Mouse (Mus musculus): ENCODE results near the gene Tbcd. TPM values are rescaled to one million over a fixed set of nuclear protein-coding genes. Genes with fewer than 3 reads are reported as not detected.

The Tbcd gene
- polyA plus RNA-seq, 3 experiments from 2014 or later, result 15.2 to 27.0 (median 25.9) TPM

DNA sequence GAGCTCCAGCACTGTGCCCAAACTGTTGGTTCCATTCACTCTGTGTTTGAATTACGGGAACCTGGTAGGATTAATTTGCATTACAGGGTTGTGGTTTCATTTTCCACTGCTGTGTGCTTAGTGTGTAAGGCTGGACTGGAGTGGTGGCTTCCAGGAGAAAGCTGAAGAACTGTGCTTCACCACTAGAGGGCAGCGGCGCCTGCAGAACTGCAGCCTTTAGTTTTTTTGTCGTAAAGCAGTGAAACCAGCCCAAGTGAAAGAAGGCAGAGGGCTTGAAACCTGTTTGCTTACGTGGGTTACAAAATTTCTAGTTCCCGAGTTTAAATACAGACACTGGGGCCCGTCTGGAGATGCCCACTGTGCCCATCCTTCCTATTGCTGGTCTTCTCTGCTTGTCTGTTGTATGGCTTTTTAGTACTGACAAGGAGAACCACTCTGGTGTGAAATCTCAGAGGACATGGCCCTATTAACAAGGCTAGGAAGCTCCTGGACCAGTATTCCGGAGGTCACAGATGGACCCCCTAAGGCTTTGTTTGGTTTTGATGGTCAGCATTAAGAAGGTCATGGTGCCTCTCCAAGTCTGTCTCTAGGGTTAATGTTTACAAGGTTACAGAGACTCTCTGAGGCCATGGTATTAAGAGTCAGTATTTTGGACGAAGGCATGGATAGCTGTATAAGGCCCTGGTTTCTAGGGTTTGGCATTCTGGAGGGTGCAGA is 24.1 kb downstream of the Tbcd start:
- ATAC-seq, result peak; percentile 65

DNA sequence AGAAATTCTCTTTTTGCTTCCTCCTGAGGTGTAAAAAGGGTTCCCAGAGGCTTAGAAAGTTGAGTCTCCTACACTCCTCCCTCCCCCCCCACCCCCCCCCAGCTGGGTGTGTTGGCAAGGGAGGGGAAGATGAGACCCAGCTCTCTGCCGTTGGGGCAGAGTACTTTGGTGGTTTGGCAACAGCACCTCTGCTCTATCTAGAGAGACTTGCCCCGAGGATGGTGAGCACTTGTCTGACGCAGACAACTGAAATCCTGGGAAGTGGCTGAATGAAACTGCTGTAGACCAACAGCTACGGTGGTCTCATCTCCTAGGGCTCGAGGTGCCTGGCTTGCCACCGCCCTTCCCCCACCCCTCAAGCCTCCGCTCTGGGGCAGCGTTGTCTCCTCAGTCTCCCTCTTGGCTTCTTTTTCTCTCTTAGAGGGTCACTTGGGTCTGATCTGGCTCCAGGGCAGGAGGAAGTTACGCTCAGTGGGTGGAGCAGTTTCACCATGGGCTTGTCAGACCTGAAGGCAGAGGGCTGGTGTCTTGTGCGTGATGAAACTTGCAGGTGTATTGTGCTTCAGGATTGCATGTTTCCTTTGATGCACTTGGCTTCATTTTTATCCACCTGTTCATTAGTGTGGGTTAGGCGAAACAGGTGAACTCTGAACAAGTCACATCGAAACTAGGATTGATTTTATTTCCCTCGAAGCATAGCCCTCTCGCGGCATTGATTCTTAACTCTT is 27.9 kb downstream of the Tbcd start:
- no peak for ATAC-seq

DNA sequence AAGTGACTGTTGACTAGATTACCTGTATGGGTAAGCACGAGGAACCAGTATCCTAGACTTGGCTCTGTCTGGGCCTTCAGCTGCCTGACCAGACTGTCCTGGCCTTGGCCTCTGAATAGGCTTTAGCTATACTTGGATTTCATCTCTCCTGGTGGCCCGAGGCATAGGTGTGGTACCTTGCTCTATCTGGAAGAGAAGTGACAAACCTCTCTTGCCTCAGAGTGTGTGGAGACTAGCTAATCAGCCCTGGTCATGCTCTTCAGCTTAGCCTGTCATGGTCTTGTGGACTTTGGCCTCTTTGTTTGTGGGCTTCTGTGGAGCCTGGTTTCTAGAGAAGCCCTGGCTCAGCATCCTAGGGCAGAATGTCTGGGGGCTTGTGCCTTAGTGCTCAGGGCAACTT is 29.4 kb downstream of the Tbcd start:
- no peak for ATAC-seq

DNA sequence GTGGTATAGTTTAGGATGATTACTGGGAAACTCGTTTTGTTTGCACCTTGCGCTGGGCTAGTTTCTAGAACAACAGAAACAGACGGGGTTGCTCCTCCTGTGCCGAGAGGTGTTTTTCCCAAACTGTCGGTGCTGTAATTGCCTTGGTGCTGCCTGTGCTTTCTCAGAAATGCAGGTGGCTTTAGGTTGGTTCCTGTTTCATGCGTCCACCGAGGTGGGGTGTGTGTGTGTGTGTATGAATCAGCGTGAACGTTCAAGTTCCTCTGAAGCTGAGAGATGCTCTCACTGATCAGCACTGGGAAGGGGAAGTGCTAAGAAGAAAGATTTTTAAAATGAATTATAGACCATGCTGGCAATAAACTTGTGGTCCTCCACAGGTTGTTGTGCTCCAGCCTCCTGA is 34.1 kb downstream of the Tbcd start:
- no peak for ATAC-seq

DNA sequence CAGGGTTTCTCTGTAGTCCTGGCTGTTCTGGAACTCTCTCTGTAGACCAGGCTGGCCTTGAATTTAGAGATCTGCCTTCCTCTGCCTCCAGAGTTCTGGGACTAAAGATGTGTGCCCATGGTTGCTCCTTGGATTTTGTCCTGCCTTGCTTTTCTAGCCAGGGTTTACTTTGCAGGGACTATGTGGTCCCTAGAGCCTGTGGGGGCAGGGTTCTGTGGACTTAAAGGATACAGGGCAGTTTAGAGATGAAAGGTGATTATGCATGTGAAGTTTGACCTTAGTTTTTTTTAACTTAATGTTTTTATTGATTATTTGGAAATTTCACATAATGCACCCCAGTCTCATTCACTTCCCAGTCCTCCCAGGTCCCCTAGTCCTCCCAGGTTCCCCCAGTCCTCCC is 38.9 kb downstream of the Tbcd start:
- no peak for ATAC-seq

DNA sequence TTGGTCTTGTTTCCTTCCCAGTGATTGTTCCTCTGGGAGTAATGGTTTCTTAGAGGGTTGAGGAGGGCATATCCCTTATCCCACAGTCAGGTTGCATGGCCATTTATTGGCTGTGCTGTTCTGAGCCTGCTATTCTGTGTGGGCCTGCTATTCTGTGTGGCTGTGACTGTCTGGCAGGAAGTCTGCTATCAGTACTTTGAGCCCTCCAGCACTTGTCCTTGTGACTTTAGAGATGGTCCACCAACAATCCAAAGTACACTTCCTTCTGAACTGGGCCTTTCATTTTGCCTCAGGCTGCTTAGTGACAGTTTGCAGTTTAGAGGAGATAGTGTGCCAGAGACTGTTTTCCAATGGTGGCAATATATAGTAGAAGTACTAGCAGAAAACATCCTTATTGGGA is 48.8 kb downstream of the Tbcd start:
- ATAC-seq, result no peak

DNA sequence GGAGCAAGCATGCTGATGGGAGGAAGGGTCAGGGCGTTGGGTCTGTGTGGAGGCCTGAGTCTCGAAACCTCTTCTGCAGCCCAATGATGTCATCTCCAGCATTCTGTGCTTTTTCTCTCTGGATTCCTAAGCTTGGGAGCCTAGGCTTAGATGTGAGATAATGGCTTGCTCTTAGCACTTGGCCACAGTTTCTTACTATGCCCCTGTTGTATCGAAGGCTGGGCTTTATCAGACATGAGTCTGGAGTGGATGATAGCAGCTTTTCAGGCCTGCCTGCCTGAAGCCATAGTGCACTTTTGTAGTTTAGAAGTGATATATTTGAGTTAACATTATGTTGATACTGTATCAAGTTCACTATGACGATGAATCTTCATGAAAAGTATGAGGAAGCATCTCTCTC is 49.8 kb downstream of the Tbcd start:
- ATAC-seq, result no peak

DNA sequence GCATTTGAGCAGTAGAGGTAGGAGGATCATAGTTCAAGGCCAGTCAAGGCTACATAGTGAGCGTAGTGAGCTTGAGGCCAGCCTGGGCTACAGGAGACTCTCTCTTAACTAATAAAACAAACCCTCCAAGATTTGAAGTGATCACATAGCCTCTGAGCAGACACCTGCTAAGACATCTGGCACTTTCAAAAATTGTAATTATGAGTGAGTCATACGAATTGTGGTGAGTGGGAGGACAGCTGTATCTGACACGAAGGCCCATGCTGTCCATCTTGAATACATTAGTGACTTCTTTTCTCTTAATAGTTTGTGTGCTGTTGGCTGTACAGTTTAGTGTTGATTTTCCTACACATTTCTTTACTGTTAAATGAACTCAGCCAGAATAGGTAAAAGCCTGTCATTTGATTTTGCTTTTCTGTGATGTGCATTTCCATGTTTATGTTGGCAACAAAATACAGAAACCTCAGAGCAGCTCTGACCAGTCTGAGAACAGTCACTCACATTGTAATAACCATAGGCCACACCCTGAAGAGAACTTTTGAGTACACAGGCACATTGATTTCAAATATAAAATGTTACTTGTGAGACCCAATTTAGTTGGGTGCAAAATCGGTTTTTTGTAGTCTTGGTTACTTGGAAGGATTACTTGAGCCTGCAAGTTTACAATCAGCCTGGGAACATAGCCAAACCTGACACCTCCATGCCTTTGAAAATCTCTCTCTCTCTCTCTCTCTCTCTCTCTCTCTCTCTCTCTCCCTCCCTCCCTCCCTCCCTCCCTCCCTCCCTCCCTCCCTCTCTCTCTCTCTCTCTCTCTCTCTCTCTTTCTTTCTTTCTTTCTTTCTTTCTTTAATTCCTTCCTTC is 50.5 kb downstream of the Tbcd start:
- ATAC-seq, result no peak

DNA sequence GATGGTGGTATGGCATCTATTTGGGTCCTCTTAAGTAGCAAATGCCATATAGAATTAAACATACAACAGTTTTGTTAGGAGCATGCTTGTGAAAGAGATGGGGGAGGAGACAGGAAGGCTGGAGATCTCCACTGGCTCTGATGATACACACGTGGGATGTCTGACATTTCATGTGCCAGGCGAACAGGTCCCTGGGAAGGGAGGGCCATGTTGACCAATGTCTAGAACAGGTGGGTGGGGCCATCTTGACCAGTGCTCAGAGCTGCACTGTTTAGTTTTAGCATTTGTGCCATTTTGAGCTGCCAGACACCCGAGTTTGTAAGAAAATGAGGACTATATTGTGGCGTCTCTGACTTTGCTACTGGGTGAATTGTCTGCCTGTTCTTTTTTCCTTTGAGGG is 56.7 kb downstream of the Tbcd start:
- no peak for ATAC-seq

DNA sequence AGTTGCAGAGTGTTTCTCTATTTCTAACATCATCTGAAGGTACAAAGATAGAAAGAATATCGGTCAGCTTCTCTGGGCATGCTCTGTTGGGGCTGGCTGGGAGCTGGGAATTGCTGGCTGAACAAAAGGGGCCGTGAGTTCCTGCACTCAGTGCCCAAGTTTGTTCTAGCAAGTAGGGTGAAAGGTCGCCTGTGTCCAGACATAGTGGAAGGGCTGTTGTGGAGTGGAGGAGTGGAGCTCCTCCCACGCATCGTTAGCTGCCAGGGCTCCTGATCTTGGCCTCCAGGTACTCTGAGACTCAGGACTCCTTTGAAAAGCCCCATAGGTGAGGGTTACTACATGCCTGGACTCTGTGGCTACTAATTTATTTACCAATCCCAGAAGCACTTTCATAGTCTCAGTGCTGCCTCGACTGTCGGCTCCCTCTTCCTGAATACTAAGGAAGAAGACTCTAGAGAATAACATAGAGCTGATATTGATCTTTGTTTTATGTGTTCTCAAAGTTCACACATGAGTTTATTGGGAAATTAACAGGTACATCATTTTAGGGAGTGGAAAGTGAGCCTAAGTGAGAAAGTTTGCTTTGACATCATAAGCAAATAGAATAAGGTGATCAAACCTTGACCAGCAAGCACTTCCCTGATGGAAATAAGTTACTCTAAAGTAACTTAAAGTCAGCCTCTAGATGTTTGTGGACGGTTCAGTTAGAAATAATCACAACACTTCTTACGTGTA is 58.9 kb downstream of the Tbcd start:
- ATAC-seq, result no peak

DNA sequence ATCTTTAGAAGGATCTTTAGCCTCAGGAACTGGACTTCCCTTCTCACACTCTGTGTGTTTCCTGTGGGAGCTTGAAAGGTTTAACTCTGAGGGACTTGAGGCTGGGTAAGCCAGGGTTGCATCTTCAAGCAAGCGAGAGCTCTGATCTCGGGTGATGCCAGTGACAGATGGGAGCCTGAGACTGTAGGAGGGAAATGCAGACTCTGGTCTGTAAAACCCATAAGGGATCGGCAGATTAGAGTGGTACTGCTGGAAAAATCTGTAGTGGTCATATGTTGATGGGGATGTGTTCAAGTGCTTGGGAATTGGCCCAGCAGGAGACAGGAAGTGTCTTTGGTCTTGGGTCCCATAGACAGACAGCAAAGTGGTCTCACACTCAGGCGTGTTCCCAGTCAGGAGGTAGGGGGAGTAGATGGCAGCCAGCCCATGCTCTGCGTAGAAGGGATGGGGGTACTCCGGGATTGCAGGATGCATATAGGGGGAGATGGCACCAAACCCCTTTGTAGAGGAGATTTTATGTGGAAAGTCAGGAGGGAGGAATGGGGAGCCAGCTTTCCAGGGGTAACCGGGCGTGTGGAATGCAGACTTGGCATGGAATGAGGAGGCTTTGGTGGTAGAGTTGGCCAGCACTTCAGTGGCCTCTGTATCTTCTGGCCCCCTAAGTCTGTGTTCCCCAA is 61.3 kb downstream of the Tbcd start:
- ATAC-seq, result no peak

DNA sequence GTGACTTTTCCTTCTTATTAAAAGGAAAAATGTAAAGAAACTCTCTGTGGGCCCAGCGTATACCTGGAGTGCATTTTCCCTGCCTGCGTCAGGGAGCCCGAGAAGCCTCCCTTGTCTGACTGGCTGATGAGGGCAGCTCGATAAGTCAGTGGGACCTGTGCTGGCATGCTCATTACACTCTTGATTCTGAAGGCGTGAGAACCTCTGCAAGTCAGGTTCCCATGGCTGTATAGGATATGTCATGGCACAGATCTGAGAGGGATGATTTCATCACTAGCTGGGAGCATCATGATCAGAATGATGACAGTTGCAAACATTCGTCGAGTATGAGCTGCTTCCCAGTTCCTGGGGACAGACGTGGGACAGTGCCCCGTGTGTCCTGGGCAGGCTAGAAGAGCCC is 64.2 kb downstream of the Tbcd start:
- ATAC-seq, result no peak

DNA sequence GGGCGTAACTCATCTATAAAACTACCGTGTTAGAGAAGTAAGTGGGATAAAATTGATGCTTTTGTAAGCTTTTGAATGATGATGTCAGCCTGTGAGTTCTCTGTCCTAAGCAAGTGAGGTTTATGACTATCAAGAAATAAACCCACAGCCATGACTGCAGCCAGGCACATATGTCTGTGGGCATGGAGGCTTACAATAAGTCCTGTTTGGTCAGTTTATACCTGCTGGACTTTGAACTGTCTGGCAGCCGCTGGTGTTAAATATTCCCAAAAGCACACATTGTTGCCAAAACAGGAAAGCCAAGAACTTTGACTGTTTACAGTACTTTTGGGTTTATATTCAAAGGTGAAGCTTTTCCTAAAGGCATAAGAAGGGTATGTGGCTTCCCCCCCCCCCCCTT is 65.2 kb downstream of the Tbcd start:
- ATAC-seq, result no peak

DNA sequence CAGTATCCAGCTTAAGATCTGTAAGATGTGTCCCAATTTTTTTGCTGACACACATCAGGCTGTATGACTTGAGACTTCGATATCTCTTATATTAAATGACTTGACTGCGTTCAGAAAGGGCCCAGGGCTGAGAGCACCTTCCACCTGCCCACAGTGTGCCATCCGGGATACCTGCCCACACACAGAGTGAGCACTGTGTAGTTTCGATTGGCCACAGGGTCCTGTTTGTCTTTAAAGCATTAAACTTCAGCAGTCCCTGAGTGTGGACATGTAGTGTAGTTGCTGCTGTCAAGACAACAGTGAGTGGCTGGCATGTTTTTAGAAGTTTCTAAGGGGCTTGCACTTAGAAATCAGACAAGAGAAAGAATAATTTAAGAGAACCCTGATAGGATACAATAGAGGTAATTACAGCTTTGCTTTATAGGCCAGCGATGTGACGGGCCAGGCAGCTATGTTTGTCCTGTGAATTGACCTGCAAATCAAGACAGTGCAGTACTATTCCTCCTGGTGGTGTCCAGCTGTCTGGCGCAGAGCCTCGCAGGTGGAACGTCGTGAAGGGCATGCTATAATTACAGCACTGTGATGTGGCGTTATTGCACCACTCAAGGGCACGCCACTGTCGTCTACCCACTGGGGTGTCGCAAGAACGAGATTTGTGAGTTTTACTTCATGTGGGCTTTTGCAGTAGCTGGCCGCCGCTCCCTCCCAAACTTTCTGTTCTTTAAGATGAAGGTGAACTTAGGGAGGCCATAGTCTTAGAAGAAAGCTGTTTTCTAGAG is 66.1 kb downstream of the Tbcd start:
- no peak for ATAC-seq

DNA sequence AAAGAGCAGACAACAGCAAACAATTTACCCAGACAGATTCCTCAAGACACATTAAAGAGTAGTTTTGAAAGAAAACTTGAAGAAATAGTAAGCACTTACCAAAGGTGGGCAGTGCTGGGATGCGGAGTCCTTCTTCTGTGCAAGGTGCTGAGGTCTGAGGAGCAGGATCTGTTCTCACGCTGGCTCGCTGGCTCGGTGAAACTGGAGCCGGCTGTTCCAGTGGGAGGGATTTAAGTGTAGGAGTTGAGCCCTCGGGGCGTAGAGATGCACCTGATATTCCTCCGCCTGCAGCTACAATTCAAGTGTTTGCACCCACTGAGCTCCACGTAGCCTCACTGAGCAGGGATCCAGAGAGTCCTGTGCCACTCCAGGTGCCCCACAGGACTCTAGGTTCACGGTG is 67.4 kb downstream of the Tbcd start, which contains the start of gene Zfp750:
TSS of gene Zfp750 (minus strand) at position 203 of the 400 bp plus-strand sequence.
- no peak for ATAC-seq

DNA sequence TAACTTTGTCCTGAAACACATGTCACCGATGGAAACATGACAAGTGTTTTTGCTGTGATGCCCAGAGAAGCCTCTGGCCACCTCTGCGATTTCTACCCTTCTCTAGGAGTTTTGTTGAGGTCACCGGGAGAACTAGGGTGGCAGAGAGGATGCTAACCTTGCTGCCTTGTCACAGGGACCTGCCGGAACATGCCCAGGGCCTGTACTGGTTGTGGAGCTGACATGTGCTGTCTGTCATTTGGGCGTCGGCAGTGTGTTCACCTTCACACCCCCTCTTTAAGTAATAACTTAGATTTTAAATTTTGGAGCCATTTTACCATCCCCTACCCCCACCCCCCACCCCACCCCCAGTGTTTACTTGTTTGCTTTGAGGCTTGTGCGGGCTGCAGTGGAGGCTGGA is 68.0 kb downstream of the Tbcd start:
- no peak for ATAC-seq

DNA sequence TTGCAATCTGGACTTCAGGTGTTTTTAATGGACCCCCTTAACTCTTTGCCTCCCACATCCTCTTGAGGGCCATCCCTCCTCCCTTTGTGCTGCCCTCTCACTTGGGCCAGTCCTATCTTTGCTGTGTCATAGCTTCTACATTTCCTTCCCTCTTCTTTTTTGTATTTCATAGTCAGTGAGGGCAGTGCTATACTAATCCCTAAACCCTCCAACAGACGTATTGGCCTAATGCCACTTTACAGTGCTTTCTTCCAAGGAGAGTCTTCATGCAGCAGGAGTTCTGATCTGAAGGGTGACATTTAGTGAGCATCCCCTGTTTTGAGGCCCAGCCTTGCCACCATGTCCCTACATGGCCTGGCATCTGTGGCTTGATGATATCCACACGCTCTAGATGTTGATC is 69.0 kb downstream of the Tbcd start:
- no peak for ATAC-seq

DNA sequence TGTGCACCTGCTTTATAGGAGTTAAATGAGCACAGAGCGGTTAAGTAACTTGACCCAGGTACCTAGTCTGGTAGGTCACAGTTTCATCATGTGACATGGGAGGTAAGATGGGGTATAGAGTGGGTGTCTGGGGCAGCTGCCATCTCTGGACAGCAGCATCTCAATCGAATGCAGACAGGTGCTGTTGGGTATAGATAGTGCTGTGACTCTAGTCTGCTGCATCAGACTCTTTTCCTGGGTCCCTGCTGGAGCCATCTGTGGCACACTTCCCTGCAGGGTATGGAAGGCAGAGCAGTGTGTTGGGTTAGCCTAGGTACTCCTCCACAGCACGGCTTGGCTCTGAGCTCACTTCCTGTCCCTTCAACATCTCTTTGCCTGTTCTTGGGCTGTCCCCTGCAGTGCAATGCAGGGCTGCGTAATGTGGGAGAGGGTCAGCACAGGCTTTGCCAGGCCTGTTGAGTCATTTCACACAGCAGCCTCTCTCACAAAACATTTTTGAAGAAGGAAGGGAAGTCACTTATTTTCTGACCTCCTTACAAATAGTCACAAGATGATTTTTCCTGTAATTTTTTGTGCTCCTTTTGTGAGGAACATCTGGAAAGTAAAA is 70.5 kb downstream of the Tbcd start:
- no peak for ATAC-seq

DNA sequence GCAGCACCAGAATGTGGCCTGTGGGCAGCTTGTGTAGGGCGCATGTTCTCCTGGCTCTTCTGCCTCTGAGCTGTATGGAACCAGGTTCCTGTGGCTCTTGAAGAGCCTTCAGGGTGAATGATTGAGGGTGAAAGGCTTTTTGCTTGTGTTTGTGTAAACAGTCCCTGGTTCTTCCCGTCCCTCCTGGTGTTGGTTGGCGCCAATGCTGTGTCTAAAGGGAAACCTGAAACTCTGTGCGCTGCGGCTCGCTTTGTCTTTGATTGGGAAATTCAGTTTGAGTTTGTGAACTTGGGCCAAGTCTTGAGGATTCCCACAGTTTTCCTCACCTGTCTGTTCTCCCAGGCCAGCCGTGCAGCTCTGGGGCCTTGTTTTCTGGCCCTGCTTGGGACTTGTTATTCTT is 72.4 kb downstream of the Tbcd start:
- ATAC-seq, result no peak

DNA sequence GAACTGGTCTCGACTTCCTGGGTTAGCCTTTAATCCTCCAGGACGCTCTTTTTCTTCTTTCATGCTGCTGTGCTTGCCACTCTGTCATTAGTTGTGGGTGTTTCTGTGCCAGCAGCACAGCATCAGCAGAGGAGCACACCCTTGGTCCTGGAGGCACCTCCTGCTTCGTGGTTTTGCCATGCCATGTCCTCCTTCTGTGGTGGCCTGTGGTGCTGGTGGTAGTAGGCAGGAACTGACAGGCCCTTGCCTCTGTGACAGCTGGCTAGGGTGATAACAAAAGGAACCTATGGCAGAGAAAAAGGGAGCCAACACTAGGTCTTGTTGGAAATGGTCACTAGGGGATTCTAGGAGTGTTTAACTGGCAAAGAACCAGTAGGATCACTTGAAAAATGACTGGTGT is 78.0 kb downstream of the Tbcd start:
- no peak for ATAC-seq

DNA sequence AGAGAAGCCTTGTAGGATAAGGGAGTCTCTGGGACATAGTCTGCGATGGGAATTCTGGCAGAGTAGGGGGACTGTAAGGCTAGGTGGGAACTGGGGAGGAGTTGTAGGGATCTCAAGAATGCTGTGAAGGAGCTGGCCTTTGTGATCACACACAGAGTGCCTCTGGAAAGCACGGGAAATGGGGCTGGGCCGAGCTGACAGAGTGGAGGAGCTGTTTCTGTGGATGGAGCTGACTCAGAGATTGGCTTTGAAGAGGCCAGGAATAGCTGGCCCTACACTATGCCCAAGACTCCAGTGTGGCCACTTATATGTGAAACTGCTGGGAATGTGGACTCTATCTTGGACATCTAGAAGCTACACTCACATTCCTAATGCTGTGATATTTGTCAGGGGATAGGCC is 84.8 kb downstream of the Tbcd start:
- ATAC-seq, result no peak
